Mouse (Mus musculus): ENCODE results near the gene En2.

En2 gene

DNA sequence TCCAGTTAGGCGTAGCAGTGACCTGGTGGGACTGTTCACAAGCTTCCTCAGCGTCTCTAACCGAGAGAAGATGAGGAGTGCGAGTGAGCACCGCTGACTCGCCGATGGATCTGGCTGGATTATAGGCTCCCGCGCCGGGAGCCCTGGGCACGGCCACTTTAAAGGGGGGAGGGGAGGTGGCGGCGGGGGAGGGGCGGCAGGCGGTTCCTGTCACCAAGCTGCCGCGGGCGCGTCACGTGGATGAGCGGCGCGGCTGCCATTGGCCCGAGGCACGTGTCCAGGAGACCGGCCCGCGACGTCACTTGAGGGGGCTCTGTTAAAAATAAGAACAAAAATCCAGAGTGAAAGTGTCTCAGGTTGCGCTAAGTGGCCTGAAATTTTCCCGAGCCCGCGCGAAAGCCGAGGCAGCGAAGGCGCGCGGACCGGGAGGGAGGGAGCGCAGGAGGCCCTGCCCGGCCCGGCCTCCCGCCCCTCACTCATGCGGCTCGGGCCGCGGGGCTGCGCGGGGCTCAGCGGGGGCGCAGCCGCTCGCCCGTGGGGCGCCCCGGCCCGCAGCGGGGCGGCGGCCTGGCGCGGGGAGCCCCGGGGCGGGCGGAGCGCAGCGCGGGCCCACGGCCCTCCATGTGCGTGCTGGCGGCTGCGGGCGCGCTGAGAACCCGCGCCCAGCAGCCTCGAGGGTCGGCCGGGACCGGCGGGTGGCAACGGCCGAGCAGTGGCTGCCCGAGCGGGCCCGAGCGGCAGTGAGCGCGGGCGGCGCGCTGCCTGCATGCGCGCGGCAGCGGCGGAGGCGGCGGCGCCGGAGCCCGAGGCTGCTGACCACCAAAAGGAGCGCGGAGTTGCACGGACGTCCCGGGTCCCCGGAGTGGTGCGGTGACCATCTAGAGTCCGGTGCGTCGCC lies at the start of gene En2:
Gene En2, plus strand, starts transcription at position 337 of the 898 bp plus-strand sequence.
- DNase-seq = peak; percentile 95

DNA sequence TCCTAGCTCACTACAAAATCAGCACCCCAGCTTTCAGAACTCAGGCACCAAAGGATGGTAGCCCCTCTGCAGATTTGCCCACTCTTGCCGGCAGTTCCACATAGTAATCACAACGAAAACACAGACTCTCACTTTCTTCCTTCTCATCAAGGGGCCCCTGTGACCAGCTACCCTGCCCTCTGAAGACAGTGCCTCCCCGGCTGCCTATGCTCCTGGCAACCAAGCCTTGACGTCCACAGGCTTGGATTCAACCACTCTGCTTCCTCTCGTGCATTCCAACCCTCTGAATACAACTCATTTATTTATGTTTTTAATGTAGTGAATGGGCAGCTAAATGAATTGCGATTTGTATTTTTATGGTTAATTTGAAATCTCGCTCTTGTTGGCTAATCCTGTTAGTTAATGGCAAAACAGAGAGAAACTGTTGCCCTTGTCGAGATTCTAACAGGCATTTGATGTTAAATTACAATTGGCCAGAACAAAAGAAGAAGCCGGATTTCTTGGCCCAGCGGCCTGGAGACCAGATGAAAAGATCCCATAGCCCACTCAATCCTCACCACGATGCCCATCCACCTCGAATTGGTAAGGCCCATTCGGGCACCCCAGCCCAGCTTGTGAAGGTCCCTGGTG lies 48.1 kb upstream of the En2 start:
- peak; percentile 60 for DNase-seq

DNA sequence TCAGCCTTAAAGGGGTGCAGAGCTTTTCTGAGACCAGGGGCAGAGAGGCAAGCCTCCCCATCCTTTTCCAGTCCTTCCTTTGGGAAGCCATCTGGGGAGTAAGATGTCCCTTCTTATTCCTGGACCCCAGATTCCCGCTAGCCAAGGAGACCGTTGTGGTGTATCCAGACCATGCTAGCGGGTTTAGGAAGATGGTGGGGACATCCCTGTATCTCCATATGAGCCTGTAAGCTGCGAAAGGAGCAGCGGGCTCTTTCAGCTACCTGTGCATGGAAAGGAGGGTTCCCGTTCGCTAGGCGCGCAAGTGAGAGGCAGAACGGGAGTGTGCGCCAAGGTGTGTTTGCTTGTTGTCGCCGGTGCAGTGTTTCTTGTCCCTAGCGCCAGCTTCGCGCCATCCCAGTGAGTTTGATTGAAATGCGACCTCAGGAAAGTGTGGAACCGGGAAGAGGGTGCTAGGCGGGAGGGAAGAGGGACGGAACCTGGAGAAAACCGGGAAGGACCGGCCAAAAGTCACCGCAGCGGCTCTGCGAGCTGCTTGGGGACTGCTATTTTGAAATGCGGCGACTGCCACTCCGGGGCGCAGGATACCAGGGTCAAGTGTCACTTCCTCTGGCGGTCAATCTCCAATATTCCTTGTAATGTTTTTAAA lies 47.5 kb upstream of the En2 start:
- peak; percentile 89 for DNase-seq

DNA sequence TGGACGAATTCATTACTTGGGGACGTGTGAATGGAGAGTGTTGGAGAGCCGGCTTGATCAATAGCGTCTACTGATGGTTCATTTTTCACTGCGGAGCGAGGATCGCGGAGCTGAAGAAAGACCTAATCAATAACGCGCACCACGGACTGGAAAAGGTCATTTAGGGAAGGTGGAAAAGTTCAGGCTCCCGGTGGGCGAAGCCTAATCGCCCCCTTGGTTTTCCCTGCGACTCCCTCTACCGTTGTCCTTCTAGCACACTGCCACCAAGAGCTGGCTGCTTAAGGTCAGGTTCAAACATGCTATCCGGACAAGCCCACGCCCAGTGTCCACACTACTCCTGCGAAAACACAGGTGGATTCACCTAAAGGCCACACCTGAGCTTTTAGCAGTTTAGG lies 47.0 kb upstream of the En2 start:
- peak; percentile 81 for DNase-seq

DNA sequence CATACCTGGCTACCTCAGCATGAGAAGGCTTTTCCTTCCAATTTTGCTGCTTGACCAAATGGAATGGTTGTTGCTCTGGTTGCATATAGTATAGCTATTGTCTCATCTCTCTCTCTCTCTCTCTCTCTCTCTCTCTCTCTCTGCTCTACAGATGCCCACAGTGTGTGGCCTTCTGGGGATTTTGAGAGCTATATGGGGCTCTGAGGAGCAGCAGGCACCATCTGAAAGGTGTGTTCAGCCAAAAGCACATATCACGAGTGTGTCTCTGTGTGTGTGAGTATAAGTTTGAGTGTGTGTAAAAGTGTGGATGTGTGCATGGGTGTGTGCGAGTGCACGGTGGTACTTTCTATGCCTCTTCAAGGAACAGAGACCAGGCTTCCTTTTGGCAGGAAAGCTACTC lies 45.9 kb upstream of the En2 start:
- peak; percentile 13 for DNase-seq

DNA sequence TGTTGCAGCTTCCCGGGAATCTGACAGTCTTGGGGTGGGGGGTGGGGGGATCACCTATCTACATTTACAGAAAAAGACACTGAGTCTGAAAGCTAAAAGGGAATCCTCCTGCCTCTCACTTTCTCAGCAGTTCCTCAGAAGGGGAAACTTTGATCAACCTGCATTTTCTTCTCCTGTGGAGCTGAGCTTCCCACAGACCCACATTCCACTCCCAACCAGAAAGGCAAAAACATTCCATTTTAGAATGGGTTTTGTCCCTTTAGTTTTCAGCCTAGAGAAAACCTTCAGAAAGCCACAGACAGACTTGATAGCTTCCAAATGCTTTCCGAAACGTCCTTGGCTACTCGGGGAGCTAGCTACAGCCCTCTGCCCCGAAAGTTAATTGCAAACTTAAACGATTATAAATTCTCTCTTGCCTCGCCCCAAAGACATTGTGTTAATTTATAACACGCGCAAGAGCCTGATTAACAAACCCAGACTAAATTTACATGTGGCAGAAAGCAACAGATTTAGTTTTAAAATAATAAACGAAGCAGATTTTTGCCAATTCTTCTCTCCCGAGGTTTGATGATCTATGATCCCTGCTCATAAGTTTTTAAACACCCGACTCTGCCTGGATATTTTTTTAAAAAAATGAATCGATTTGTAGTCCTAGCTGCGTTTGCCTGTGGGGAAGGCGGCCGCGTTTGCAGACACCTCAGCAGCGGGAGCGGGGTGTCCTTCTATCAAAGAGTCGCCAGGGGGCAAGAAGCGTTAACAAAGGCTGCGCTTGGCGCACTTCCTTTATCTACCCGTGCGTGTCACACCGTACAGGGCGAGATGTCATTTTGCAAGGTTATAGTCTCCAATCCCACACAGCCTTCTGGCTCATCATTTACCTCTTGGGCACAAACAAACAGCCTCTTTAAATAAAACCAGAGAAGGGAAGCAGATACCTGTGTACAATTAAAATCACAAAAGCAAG lies 42.7 kb upstream of the En2 start:
- peak; percentile 92 for DNase-seq

DNA sequence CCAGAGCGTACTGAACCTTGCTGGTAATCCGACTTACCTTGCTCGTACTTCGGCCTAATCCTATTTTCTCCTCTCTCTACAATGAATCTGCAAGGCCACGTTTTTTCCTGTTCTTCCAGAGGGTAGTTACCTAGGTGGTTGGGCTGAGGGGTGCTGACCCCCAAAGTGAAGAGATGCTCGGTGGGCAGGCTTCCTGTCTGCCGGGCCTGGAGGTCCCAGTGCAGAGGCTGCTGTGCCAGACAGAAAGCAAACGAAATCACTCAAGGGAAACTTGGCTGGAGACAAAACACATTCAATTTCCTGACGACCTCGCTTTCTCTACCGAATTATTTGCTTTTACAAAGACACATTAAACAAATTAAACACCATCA lies 42.1 kb upstream of the En2 start:
- peak; percentile 84 for DNase-seq

DNA sequence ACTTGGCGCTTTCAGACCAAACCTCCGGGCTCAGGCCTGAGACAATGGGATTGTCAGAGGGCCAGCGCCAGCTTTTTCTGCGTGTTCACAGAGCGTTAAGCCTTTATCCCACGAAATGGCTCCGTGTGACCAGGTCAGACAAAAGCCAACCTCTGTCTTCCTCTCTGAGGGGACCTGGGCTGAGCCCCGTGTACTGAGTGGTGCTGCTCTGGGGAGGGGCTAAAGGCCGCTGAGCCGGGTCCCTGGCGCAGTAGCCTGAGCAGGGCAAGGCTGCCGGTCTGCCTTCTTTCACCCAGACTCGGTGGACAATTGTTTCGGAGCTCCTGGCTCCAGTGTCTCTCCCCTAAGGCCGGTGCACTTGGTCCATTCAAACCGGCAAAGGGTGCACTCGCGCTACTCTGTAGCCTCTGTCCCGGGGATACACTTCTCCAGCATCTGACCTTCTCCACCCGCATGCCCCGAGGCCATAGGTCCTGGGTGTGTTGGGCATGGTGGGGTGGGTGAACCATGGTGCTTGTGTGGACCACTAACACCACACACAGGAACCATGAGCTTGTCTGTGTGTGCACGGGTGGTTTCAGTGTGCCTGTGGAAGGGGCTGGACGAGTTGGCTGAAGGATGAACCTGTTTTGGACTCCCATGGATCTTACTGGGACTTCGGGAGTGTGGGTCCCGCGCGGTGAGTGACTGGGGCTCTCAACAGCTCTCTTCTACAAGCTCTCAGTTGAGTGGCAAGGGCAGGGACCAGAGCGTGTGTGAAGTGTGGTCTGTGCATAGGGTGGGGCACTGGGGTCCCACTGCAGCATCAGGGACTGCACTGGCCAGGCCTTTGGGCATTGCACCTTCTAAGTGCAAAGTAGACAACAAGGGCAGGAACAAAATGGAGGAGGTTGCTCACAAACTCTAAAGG lies 40.9 kb upstream of the En2 start:
- peak; percentile 84 for DNase-seq

DNA sequence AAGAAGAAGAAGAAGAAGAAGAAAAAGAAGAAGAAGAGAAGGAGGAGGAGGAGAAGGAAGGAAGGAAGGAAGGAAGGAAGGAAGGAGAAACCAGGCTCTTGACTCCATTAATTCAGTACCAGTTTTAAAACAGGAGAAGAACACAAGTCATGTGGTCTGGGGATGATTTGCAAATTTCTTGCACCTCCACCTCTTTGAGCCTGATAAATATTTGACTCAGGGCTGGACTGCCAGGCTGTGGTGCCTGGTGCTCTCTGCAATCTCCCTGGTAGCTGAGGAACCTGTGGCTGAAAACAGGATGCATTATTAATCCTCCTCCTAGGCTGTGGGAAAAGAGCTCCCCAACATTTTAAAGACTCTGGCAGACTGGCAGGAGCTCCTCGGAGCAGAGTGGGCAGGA lies 36.6 kb upstream of the En2 start:
- DNase-seq = no peak

DNA sequence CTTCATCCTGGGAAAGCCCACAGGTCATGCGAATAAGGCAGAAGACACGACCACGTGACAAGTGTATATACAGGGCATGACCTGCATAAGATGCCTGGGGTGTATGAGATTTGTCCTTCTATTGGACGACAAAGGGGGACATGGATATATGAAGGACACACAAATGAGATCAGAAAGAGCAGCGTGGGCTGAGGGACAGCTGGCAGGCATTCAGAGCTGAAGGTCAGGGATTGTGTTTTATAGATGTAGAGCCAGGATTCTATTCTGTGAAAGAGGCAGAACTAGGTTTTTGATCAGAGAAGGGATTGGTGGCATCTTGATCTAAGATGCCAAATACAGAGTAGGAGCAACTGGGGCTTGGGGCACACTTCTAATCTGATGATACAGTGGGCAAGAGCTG lies 33.3 kb upstream of the En2 start:
- no peak for DNase-seq

DNA sequence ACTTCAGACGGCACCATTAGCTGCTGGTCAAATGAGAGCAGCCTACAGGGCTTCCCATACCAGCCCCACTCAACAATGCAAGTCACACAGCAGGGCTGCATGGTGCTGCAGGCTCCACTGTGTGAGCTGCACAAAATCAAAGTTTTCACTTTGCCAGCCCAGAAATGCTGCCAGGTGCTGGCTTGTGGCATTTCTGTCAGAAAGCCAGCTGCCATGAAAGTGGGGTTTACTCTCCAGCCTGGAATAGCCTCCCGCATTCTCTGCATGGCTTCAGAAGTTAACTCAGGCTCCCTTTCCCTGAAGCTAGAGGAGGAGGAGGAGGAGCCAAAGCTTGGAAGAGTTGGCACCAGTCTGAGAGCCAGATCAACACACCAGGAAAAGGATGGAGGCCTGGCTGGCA lies 29.1 kb upstream of the En2 start:
- no peak for DNase-seq

DNA sequence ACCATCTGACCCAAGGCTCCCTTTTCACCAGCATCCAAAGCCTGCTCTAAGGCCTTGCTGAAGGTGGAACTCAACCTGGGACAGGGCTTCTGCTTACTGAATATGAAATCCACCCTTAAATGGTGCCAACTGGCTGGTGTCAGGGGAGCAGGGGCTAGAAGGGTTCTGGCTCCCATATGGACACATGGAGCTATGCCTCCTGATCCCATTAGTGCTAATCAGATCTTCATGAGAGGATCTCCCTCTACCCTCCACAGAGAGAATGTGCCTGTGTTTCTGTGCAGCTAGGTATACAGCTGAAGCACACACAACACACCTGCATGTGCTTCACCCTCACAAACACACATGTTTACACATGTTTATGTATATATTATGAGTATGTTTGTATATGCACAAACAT lies 20.9 kb upstream of the En2 start:
- DNase-seq = no peak

DNA sequence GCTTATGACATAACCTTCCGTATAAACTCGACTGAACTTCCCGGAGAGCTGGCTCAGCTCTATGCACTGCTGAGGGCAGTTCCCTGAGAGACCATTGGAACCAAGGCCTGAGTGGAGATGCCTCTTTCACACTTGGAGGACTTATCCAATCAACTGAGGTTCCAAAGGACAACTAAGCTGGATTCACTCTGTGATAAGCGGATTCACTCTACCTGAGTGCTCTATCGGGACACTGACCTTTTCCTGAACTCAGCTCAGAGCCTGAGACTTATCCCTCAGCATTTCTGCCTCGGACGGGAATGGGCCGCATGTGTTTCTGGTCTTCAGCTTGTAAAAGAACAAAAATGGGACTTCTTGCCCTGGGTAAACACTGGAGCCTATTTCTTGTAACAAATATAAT lies 19.5 kb upstream of the En2 start:
- DNase-seq = no peak

DNA sequence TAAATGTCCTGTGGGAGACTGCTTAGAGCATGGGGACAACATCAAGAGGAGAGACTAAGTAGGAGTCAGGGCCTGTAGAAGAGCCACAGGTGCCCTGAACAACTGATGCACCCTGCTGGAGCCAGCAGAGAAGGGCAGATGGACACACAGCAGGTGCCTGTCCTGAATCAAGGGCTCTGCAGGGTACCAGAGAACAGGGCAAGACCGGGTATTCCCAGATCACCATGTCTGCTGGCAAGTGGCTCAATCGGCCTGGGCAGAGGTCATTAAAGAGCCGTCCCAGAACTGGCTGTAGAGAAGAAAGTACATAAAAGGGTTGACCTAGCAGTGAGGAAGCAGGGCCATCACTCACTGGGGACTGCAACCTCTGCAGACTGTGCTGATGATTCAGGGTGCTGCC lies 17.0 kb upstream of the En2 start:
- DNase-seq = peak; percentile 83

DNA sequence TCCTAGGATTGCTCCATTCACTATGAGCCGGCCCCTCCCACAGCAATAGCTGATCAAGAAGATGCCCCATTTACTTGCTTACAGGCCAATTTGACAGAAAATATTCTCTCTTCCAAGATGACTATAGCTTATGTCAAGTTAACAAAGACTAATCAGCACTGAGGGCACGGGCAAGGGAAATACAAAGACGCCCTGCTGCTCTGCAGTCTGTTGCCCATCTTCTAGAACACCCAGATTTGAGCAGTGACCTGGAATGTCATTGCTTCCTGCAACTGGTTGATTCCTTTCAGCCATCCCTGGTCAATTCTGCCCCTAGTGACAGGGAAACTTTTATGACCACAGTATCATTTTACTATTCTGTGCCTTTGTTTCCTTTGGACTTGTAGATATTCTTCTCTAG lies 16.1 kb upstream of the En2 start:
- DNase-seq = no peak

DNA sequence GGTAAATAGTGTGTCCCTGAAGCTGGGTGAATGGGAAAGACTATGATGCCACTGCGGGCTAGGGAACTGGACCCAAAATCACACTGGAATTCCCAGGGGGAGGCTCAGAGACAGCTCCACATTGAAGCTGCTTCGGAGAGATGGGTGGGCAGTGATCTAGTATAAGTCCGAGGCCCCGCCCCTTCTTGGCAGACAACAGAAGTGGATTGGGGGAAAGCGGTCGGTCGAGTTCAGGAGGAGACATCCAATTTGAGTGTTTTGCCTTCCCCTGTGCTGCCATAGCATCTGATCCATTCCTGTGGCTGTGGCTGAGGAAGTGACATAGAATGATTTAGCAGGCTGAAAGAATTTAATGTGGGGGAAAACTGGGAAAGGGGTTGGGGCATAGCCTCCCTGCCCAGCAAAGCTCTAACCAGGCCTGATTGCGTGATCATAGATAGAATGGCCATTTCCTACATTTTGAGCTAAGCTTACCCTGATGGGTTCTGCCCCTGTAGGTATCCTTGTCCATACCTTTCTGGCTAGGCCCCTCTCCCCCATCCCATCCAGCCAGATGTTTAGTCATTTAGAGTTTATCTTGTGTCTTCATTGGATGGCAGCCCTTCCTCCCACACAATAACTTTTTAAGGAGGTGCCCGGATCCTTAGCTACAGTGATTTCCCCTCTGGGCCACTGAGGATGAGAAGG lies 8.3 kb upstream of the En2 start:
- no peak for DNase-seq

DNA sequence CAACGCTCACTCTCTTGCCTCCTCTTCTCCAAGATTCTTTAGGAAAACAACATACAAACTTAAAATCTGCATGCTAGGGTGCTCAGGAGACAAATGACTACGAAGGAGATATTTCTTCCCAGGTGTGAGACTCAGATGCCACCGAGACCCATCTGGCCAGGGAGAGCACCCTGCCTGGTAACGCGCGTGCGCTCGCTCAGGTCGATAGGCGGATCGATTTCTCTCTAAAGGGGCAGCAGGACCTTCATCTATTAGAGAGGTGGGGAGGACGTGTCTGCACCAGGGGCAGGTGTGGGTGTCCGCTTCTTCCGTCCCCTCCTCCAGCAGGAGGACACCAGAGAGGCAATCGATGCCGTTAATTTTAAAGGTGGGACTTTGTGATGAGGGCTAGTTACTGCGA lies 7.7 kb upstream of the En2 start:
- no peak for DNase-seq

DNA sequence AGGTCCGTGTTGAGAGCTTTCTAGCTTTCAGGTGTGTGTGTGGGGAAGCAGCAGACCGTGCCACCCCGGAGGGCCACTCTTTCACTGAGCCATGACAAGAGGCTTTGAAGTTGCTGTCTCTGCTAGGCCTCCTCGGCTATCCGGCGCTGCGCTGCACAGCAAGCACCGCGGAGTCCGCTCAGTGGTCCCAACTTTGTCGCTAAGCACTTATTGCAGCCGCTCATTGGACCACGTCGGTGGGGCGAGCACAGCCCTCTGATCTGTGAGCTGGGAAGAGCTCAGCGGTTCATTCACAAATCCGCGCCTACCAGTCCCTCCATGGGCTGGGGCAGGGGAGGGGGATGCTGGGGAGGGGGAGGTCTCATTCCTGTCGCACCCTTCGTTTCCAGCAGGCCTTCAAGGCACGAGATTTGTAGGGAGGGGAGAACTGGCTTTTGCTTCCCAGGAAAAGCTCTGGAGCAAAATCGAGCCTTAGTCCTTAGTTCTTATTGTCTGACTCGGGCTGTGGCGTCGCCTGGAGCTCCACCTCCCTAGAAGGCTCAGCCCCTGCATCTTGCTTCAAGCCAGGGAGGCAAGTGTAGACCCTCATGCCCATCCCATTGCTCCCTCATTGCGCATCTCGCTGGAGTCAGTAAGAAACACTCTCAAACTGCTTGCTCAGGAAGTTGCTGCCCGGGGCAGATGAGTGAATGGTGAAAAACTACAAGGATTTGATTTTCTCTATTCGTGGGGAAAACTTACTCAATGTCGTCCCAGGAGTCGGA lies 7.0 kb upstream of the En2 start:
- peak; percentile 84 for DNase-seq

DNA sequence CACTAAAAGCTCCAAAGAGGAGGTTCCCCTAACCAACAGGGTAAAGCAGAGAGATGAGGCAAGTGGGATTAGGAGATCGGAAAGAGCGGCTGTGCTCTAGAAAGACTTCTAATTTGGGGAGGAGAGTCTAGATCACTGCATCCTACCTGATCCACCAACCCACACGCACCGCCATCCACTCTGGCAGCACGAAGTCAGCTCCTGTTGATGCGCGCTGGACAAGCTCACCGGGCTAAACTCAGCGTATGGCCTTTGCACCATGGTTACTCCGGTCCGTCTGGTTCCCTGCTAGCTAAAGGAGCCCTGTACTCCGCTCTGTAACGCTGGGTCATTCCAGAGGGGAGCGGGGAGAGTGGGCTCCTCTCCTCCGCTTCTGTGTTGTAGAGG lies 6.4 kb upstream of the En2 start:
- DNase-seq = peak; percentile 75

DNA sequence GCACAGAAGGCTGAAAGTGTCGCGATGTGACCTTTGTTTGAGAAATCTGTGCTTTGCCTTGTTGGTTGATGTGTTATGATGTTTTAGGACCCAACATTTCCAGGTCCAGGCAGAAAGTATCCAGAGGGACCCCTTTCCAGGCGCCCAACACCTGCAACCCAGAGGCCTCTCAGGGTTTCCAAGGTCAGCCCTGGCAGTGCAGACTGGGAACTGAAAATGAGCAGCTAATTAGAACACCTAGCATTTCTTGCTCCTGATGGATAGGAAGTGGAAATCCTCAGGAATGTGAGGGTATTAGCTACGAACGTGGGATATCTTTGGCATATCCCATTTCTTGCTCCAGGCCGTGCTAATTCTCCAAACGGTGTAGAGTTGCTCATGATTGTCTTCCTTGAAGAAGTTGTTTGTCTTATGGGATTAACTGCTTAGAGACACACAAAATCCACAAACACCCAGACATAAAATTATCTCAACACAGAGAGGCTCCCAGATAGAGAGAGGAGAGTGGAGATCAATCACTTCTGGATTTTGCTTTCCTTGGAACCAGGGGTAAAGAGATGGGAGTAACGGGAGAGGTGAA lies 5.5 kb upstream of the En2 start:
- DNase-seq = no peak

Measured in heart, adult 11 months (tissue).